Mouse (Mus musculus) lung, postnatal 0 days (tissue): ENCODE measurements around the gene Gnptab.

ENCODE experiments used
- CTCF ChIP-seq: IDR thresholded peaks from 2 replicates; pipeline ENCODE4 v1.5.1; 2016; ENCODE audit warnings: antibody characterized with exemption, mild to moderate bottlenecking
- EP300 ChIP-seq: IDR thresholded peaks from 2 replicates; pipeline ENCODE4 v1.6.1; 2016; ENCODE audit warnings: antibody characterized with exemption, mild to moderate bottlenecking, control low read depth

DNA sequence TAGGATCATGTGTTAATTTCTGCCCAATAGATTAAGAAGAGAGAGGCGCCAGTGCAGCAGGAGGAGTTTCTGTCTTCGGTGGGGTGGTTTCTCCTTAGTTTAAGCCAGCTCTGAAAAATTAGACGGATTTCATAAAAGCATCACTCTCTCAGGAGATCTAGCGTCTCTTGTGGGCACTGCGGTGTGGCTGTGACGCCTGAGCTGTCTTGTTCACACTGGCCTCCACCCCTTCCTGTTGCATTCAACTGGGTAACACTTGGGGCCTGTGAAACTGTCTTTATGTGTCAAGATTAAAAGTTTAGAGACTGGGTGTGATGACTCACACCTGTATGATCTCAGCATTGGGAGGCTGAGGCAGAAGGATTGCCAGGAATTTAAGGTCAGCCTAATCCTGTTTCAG, 49.1 kb downstream of the Gnptab start:
- no peak for TF ChIP-seq CTCF
- no peak for TF ChIP-seq EP300
